Mouse (Mus musculus) spleen, adult 2 months (tissue): ENCODE measurements around the gene Nfia.

ENCODE experiments used
- CTCF ChIP-seq: fragments of 200-500 bp; IDR thresholded peaks from 2 replicates; pipeline ENCODE4 v1.5.1; 2011; ENCODE audit warnings: mild to moderate bottlenecking, inconsistent platforms; ENCODE audit not compliant: insufficient read depth, insufficient read length, insufficient replicate concordance; ENCODE audit errors: extremely low read depth
- POLR2A ChIP-seq: fragments of 200-500 bp; IDR thresholded peaks from 2 replicates; pipeline ENCODE4 v1.6.1; 2011; ENCODE audit warnings: low read depth, low read length, inconsistent platforms

GRCm38 (mm10) chr4:97767516-97767915 is 5.0 kb upstream of the Nfia start:
- TF ChIP-seq CTCF = no peak
- no peak for TF ChIP-seq POLR2A
